Mouse (Mus musculus) CD4-positive helper T cell, adult 2 months (primary cell): ENCODE data around the gene Gm47429.
"Not testable (repeated sequence)": the region's sequence is repeated elsewhere in the genome, so short reads cannot be mapped to it uniquely, and the experiment has no call there.

Experiments
- DNase-seq: peaks from one replicate; pipeline ENCODE4 v3.0.0-alpha.2; 2012; ENCODE audit warnings: low read depth, missing footprints, low spot score

Gm47429 gene

DNA sequence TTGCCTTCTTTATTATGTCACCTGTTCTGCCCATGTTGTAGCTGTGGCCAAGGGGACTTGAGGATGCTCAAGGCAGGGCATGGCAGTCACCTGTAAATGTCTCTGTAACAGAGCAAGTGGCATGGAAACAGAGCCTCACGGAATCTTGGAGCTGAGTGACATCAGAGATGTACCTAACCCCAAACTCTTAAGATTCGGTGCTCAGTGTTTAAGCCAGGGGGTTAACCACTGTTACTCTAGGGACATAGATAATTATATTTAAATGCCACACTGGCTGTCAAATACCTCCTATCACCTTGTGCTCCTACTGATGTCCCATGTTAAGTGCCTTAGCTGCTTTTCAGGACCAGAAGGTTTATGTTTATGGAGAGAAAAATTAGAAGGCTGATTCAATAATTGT lies at the start of gene Gm47429:
Gene Gm47429 (minus strand): TSS at position 101 of the 400 bp plus-strand sequence.
- DNase-seq, result no peak

DNA sequence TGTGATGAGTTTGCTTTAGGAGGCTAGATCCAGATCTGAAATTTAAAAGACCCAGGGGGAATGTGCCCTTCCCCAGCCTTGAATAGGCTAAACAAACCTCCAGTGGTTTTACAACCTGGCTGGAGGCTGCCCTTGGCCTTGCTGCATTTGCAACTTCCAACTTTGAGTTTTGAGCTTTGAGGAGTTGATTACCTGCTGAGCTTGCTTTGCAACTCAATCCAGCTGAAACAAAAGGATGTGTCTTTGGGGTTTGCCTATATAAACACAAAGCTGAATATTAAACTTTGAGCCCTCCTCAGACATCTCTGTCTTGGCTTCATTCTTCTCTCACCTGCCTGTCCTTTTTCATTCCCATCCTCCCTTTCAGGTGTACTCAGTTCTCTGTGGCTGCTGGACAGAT lies 44.8 kb upstream of the Gm47429 start:
- DNase-seq, result not testable (repeated sequence)

DNA sequence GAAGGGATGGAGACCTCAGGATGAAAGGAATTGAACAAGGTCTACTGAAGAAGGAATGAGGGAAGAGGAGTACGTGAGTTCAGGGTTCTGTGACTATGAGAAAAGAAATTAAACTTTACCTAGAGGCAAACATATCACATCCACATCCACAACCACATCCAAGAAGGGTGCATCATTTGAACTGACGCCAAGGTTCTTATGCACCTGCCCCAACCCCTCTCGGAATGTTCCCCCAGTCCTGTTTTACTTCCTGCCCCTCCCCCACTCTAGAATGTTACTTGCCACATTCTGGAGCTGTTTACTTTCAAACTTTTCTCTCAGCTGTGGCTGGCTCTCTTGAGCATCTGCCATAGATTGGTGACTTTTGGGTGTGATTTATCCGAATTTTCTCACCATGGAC lies 23.3 kb upstream of the Gm47429 start, which contains the start of gene Nutm2:
Gene Nutm2 (plus strand): TSS at position 301 of the 400 bp plus-strand sequence.
- DNase-seq, result no peak

DNA sequence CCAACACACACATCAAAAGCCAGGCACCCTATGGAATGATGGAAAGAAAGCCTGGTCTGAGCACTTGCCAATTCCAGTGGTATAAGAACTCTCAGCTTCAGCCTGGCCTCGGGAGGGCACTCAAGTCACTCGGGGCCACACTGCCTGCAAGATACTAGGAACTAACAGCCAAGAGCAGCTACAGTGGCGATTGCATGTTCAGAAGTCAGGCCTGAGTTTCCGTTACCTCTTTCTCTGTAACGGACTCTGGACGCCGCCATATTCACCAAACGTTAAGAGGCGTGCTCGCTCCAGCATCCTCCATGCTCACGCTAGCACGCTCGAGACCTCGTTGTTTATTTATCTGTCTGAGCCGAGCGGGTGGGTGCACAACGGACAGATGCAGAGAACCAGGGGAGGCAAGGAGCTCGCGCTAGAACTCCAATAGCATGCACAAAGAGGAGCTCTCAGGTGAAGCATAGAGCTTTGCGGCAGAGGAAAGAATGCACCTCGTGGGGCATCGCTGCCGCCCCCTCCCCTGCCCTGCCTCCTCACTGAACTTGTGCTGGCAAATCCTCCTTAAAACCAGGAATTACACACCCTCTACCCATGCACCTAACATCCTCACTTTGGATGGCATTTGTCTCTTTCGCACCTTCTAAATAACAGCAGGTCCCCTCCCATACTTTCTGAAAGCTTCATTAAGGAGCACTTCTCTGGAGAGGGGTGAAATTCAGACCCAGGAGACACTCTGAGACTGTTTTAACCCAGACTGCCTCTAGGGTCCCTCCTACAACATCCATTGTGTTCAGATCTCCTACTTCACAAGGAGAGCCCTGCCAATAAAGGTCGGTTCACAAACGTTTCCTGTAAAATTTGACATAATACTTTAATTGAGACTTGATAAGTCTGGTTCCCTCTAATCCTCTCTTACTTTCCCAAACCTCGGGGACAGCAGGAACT lies 21.2 kb upstream of the Gm47429 start:
- DNase-seq, result no peak

DNA sequence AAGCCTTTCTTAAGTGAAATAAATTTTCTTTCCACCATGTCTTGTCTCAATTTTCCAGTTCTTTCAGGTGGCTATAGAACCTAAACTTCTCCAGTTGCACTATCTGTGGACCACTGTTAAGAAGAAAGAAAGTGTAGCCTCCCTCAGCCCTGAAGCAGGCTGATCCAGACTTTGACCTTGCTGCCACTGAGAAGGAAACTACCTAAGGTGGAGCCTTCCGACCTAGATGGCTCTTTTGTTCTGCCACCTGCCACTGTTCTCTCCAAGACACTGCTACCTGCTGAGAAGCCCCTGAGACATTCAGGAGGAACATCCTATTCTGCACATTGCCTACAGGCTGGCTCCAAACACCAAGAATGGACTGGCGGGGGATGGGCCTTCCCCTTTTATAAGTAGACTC lies 16.7 kb upstream of the Gm47429 start:
- not testable (repeated sequence) for DNase-seq

DNA sequence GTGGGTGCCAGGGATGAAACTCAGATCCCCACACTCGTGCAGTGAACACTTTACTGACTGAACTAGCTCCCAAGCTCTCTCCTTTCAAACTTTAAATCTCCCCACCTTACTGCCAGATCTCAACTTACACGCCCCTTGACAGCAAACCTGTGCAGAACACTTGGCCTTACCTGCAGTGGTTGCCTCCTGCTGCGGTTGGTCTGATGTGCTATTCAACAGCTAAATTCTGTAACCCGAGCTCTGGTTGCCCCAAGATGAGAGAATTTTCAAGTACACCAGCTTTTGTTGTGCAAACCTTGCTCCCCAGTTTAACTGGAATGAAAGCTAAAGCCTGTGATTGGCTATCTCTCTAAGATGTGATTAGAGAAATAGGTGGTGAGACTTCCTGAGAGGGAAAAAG lies 9.7 kb upstream of the Gm47429 start:
- DNase-seq, result no peak

DNA sequence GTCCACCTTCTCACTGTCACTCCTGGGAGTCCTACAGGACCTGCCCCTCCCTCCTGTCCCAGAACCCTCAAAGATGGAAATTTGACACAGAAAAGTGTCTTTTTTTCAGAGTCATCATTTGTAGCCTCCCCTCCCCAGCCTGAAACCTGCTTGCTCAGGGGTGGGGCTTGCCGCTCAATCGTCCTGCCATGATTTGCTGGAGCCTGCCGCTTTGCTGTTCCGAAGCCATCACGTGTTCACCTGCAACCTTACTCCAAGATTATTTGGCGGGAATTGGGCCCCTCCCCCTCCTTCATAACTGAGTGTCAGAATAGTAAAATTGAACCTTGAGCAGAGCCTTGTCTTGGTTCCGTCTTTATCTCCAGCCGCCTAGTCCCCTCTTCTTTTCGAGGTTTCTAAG lies 8.6 kb upstream of the Gm47429 start:
- DNase-seq, result not testable (repeated sequence)

DNA sequence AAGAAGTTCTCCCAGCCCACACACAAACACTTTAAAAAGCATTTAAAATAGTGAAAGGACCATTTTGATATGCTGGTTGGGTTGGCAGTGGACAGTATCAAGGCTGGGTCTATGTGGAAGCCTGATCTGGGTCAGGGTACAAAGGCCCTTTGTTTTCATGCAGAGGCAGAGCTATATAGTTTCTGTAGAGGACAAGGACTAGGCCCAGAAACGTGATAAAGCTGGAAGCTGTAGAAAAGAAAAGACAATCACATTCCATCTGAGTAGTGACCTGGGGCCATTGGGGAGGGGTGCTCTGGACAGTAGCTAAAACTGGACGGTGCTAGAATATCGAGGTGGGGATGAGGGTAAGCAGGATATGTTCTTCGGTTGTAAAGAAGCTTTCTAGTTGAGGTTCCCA lies 1.5 kb upstream of the Gm47429 start:
- DNase-seq, result no peak

DNA sequence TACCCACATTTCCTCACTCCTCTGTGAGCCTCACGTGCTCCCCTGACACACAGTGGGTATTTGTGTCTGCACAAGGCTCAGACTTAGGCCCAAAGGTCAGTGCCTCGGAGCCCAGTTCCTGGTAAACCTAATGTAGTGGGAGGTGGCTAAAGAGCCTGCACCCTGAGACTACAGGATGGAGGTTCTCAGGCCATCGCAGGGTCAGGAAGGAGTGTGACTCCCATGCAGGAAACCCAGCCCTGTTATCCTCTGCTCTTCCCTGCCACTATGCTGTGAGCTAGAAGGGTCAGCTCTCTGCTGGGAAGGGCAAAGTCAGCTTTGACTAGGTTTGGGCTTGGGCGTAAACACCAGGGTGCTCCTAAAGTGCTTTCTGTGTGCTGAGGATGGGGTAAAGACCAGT lies 17.0 kb downstream of the Gm47429 start:
- no peak for DNase-seq

DNA sequence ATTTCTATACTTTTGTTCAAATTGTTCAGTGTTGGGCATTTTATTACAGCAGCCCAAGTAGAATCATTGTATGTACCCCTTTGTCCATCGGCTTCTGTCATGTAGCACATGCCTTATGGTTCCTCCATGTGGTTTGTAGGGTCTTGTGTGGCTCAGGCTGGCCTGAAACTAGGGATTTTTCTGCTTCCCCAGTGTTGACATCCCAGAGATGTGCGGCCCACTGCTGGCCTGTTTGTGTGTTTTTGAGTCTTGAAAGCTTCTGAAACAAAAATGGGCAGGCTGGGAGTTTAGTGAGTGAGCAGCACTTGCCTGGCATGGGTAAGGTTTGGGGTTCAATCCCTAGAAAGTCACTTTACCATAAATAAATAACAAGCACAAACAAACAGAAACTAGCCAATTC lies 19.2 kb downstream of the Gm47429 start:
- no peak for DNase-seq

DNA sequence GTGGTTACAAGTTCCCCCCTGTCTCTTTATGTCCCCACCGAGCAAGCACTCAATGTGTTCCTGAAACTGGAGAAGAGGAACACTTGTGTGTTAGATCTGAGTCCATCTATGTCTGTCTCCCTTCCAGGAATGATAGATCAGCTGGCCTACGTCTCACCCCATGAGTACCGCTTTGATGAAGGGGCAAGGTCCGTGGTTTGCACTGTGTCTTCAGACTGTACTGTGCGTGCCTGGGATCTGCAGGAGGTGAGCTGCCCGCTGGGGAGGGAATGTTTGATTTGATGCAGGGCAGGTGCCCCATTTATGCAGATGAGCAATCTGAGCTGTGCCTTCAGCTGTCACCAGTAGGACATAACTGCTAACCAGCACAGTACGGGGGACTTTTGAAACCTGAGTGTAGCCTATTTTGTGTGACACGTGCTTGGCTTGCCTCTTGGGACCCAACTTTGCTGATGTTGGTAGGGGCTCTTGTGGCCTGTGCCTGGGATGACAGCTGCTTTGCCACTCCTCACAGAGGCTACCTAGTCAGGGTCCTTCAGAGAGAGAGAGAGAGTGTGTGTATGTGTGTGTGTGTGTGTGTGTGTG lies 20.0 kb downstream of the Gm47429 start:
- DNase-seq, result no peak

DNA sequence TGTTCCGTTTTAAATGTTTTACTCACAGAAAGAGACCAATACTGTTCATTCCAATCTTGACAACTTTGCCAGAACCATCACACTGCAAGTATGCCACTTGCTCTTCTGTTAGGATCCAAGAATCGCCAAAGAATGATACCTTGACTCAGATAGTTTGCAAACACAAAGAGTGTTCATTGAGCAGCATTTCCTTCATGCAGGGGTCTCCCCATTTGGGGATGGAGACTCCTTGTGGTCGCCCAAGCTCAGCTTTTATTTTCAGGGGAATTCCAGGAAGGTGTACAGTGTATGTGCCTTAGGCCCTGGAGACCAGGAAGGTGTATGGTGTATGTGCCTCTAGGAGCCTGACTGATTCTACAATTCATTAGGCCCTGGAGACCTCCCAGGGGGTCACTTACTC lies 25.3 kb downstream of the Gm47429 start:
- no peak for DNase-seq

DNA sequence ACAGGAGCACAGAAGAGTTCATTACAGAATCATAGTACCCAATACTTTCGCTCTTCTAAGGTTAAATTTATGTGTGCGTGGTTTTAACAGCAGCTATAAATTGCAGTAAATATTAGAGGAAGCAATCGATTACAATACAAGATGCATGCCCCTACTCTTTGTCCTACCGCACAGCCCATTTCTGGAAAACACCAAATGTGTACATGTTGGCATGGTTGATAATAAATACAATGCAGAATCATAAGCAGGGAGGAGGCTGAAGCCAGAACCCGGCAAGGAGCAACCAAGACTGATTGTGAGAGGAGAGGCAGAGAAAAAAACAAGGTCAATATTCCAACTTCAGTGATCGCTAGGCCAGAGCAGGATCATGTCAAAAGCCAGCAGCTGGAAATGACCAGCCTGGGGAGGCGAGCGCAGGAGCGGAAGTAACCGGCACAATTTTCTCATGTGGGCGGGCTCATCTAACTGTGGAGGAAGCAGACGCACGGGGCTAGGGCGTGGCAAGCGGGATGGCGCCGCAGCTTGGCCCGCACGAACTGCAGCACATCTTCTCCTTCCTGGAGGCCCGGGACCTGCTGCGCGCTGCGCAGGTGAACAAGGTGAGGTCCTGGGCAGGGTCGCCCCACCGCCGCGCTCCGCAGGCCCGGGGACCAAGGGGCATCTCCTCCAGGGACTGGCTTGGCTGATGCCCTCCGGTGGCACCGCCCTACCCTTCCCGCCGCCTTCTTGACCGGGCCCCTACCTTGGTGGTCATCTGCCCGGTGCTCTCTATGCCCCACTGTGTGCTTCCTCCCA lies 26.1 kb downstream of the Gm47429 start, which contains the start of gene Fbxw17:
Gene Fbxw17 (plus strand): TSS at position 476 of the 795 bp plus-strand sequence.
- DNase-seq, result peak; percentile 77
